Mouse (Mus musculus) brain, embryonic 14.5 days (tissue): Measurements from ENCODE around the gene Lypd8.

ENCODE experiments used
- CTCF ChIP-seq: fragments of 200-500 bp; IDR thresholded peaks from 2 replicates; pipeline ENCODE4 v1.5.1; 2012; ENCODE audit warnings: inconsistent platforms, mild to moderate bottlenecking, moderate library complexity, borderline replicate concordance; ENCODE audit not compliant: insufficient read depth, insufficient read length; ENCODE audit errors: extremely low read depth
- POLR2A ChIP-seq: fragments of 200-500 bp; IDR thresholded peaks from 2 replicates; pipeline ENCODE4 v1.6.1; 2012; ENCODE audit warnings: mild to moderate bottlenecking, inconsistent platforms, borderline replicate concordance; ENCODE audit not compliant: poor library complexity, insufficient read depth, insufficient read length, severe bottlenecking; ENCODE audit errors: extremely low read depth

- TF ChIP-seq CTCF (no peak), POLR2A (no peak)
Measured at GRCm38 (mm10) chr11:58378763-58379278, at the start of gene Lypd8.
